Mouse (Mus musculus): ENCODE data around the gene Thap4. TPM values are rescaled to one million over a fixed set of nuclear protein-coding genes. Genes with fewer than 3 reads are reported as not detected.

Thap4 gene
- 10.0 and 13.6 TPM in 2 replicates for total RNA-seq (2014; rRNA removed)
- 17.5 TPM in 2 replicates for polyA plus RNA-seq (2012; rRNA removed)

- under 1% methylated on average over 121 of the region's 121 CpGs for WGBS
- Histone ChIP-seq H3K4me3 (ENCODE audit: insufficient read depth, low read depth, low read length) (peak within 1 kb of the TSS; percentile 90), H3K4me1 (ENCODE audit: control insufficient read depth, insufficient read depth, low read length) (peaks cover 12% of the 10 kb centered on the region), H3K79me2 (ENCODE audit: control insufficient read depth, insufficient read depth, low read length) (peaks cover 35% of the 10 kb centered on the region), H3K27ac (replicated peaks; ENCODE audit: insufficient read depth, low read depth, low read length) (peak within 1 kb of the TSS; percentile 78), H3K27me3 (ENCODE audit: control insufficient read depth, insufficient read depth, low read length) (no peaks in the 10 kb centered on the region), H3K36me3 (ENCODE audit: control insufficient read depth, insufficient read depth, low read length) (no peaks in the 10 kb centered on the region), H3K9ac (ENCODE audit: low read depth, low read length) (peak within 1 kb of the TSS; percentile 90)
- TF ChIP-seq POLR2A (IDR thresholded peaks at IDR 0.05; ENCODE audit: extremely low read depth, insufficient read depth, low read length) (peak; percentile 78), CTCF (IDR thresholded peaks at IDR 0.05; ENCODE audit: low read depth, low read length) (no peak)
- DNase-seq (ENCODE audit: extremely low read depth, low read depth, low spot score): peak; percentile 74
Observed at GRCm38 (mm10) chr1:93754573-93755290, at the start of gene Thap4. TSS of gene Thap4 (minus strand) at chr1:93754864.

GRCm38 (mm10) chr1:93803556-93804507 lies 49.2 kb upstream of the Thap4 start, which contains the start of gene Ing5:
TSS of gene Ing5 (plus strand) at chr1:93803965.
- peak within 1 kb of the TSS; percentile 75 for H3K4me3 ChIP-seq (ENCODE audit: insufficient read depth, low read depth, low read length)
- H3K9ac ChIP-seq (ENCODE audit: low read depth, low read length): peak within 1 kb of the TSS; percentile 91
- no peaks in the 10 kb centered on the region for H3K27me3 ChIP-seq (ENCODE audit: control insufficient read depth, insufficient read depth, low read length)
- peak within 1 kb of the TSS; percentile 73 for H3K27ac ChIP-seq (replicated peaks; ENCODE audit: insufficient read depth, low read depth, low read length)
- WGBS: under 1% methylated on average over 91 of the region's 94 CpGs
- H3K36me3 ChIP-seq (ENCODE audit: control insufficient read depth, insufficient read depth, low read length): peaks cover 2% of the 10 kb centered on the region; the same call in 1 of the 2 replicates
- peaks cover 9% of the 10 kb centered on the region; the same call in 1 of the 2 replicates for H3K4me1 ChIP-seq (ENCODE audit: control insufficient read depth, insufficient read depth, low read length)
- peak; percentile 83 for DNase-seq (ENCODE audit: extremely low read depth, low read depth, low spot score)
- H3K79me2 ChIP-seq (ENCODE audit: control insufficient read depth, insufficient read depth, low read length): peaks cover 3% of the 10 kb centered on the region; the same call in 1 of the 2 replicates
- TF ChIP-seq CTCF (IDR thresholded peaks at IDR 0.05; ENCODE audit: low read depth, low read length) (peak; percentile 92), POLR2A (IDR thresholded peaks at IDR 0.05; ENCODE audit: extremely low read depth, insufficient read depth, low read length) (peak; percentile 55)

GRCm38 (mm10) chr1:93802771-93803170 lies 48.1 kb upstream of the Thap4 start:
- peaks cover 3% of the 10 kb centered on the region; the same call in 1 of the 2 replicates for H3K79me2 ChIP-seq (ENCODE audit: control insufficient read depth, insufficient read depth, low read length)
- peaks cover 2% of the 10 kb centered on the region; the same call in 1 of the 2 replicates for H3K36me3 ChIP-seq (ENCODE audit: control insufficient read depth, insufficient read depth, low read length)
- H3K4me1 ChIP-seq (ENCODE audit: control insufficient read depth, insufficient read depth, low read length): peaks cover 9% of the 10 kb centered on the region; the same call in 1 of the 2 replicates
- H3K4me3 ChIP-seq (ENCODE audit: insufficient read depth, low read depth, low read length): no peak overlapping the region
- H3K9ac ChIP-seq (ENCODE audit: low read depth, low read length): no peak overlapping the region
- 78% methylated on average over 5 of the region's 5 CpGs for WGBS
- DNase-seq (ENCODE audit: extremely low read depth, low read depth, low spot score): peak; percentile 26
- H3K27ac ChIP-seq (replicated peaks; ENCODE audit: insufficient read depth, low read depth, low read length): no peak overlapping the region
- no peaks in the 10 kb centered on the region for H3K27me3 ChIP-seq (ENCODE audit: control insufficient read depth, insufficient read depth, low read length)
- TF ChIP-seq POLR2A (IDR thresholded peaks at IDR 0.05; ENCODE audit: extremely low read depth, insufficient read depth, low read length) (no peak), CTCF (IDR thresholded peaks at IDR 0.05; ENCODE audit: low read depth, low read length) (no peak)

GRCm38 (mm10) chr1:93801741-93802238 lies 47.1 kb upstream of the Thap4 start, which contains the start of gene Dtymk:
TSS of gene Dtymk (minus strand) at chr1:93801934.
- H3K79me2 ChIP-seq (ENCODE audit: control insufficient read depth, insufficient read depth, low read length): peaks cover 3% of the 10 kb centered on the region; the same call in 1 of the 2 replicates
- under 1% methylated on average over 42 of the region's 42 CpGs for WGBS
- TF ChIP-seq CTCF (IDR thresholded peaks at IDR 0.05; ENCODE audit: low read depth, low read length) (peak; percentile 37), POLR2A (IDR thresholded peaks at IDR 0.05; ENCODE audit: extremely low read depth, insufficient read depth, low read length) (0 out of 2 replicates have a peak, but pooled peaks have one; percentile 47)
- H3K27me3 ChIP-seq (ENCODE audit: control insufficient read depth, insufficient read depth, low read length): no peaks in the 10 kb centered on the region
- peaks cover 2% of the 10 kb centered on the region; the same call in 1 of the 2 replicates for H3K36me3 ChIP-seq (ENCODE audit: control insufficient read depth, insufficient read depth, low read length)
- peak; percentile 95 for DNase-seq (ENCODE audit: extremely low read depth, low read depth, low spot score)
- peaks cover 9% of the 10 kb centered on the region; the same call in 1 of the 2 replicates for H3K4me1 ChIP-seq (ENCODE audit: control insufficient read depth, insufficient read depth, low read length)
- H3K27ac ChIP-seq (replicated peaks; ENCODE audit: insufficient read depth, low read depth, low read length): peak within 1 kb of the TSS; percentile 74
- peak within 1 kb of the TSS; percentile 79 for H3K4me3 ChIP-seq (ENCODE audit: insufficient read depth, low read depth, low read length)
- peak within 1 kb of the TSS; percentile 78 for H3K9ac ChIP-seq (ENCODE audit: low read depth, low read length)
